Mouse (Mus musculus) limb, embryonic 12.5 days (tissue): ENCODE measurements around the gene Isyna1. TPM values are rescaled to one million over a fixed set of nuclear protein-coding genes. Genes with fewer than 3 reads are reported as not detected.
A peak's percentile ranks its signal among the peaks of the same experiment; 100 is the strongest.
"Not testable (repeated sequence)": the region's sequence is repeated elsewhere in the genome, so short reads cannot be mapped to it uniquely, and the experiment has no call there.

Experiments
- ATAC-seq: fragments of 200-750 bp; cut with Nextera tagmentation; 2 replicates; pipeline ENCODE4 v1.8.0; 2017; ENCODE audit warnings: low read depth, moderate TSS enrichment; ENCODE audit not compliant: insufficient number of reproducible peaks, insufficient read depth, low FRiP score, low TSS enrichment
- H3K27ac ChIP-seq: fragments of 300-500 bp; sonication (generic); 2 replicates; pipeline ENCODE4 v1.5.1; 2016; ENCODE audit warnings: mild to moderate bottlenecking, moderate library complexity
- H3K27me3 ChIP-seq: fragments of 300-500 bp; sonication (generic); 2 replicates; pipeline ENCODE4 v1.6.1; 2016; ENCODE audit warnings: mild to moderate bottlenecking, moderate library complexity
- H3K36me3 ChIP-seq: fragments of 300-500 bp; sonication (generic); 2 replicates; pipeline ENCODE4 v1.6.1; 2016; ENCODE audit warnings: mild to moderate bottlenecking, moderate library complexity
- H3K4me1 ChIP-seq: fragments of 300-500 bp; sonication (generic); replicated peaks from 2 replicates; pipeline ENCODE4 v1.6.1; 2016
- H3K4me2 ChIP-seq: fragments of 300-500 bp; sonication (generic); 2 replicates; pipeline ENCODE4 v1.6.1; 2016; ENCODE audit warnings: mild to moderate bottlenecking, moderate library complexity
- H3K4me3 ChIP-seq: fragments of 300-500 bp; sonication (generic); replicated peaks from 2 replicates; pipeline ENCODE4 v1.5.1; 2016; ENCODE audit warnings: mild to moderate bottlenecking
- H3K9ac ChIP-seq: fragments of 300-500 bp; sonication (generic); replicated peaks from 2 replicates; pipeline ENCODE4 v1.6.1; 2016; ENCODE audit warnings: mild to moderate bottlenecking, moderate library complexity
- H3K9me3 ChIP-seq: fragments of 300-500 bp; sonication (generic); 2 replicates; pipeline ENCODE4 v1.6.1; 2016; ENCODE audit warnings: mild to moderate bottlenecking, moderate library complexity
- WGBS: fragments of 180-500 bp; shearing (Covaris S2); methylation state at CpG from one replicate; pipeline ENCODE4 v1.1.7; 2016; 5-methylcytosine and 5-hydroxymethylcytosine counted together
- polyA plus RNA-seq: library from polyadenylated mRNA; unstranded; fragments of >200 nt; fragmentation: Nextera tagmentation; extraction: Ambion mirVana; gene quantifications from 2 replicates; pipeline ENCODE4 v1.2.1, GENCODE M21; 2016

The Isyna1 gene
- polyA plus RNA-seq, 1 experiment from 2014 or later: 180 TPM

DNA sequence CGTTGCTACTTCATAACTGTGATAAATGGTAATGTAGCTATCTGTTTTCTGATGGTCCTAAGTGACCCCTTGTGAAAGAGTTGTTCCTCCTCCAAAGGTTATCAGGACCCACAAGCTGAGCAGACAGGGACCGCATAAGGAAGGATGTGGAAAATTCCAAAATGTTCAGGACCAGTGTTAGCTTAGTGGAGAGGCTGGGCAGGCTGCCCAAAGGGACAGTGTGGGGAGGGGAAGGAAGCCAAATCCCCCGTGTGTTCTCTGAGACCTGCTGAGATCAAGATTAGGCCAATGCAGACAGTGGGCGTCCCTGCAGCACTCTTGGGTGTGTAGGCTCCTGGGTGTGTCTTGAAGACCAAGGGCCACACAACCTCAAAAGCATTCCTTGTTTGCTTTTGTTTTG, 19.3 kb upstream of the Isyna1 start:
- Histone ChIP-seq H3K27ac (no peak overlapping the region), H3K9me3 (no peaks in the 10 kb centered on the region), H3K27me3 (no peaks in the 10 kb centered on the region), H3K4me3 (no peak overlapping the region), H3K9ac (no peak overlapping the region), H3K36me3 (peaks cover 52% of the 10 kb centered on the region), H3K4me1 (no peaks in the 10 kb centered on the region), H3K4me2 (no peak overlapping the region)
- 88% methylated on average over 4 of the region's 4 CpGs for WGBS
- no peak for ATAC-seq

GRCm38 (mm10) chr8:70577207-70577606, 17.0 kb upstream of the Isyna1 start:
- ATAC-seq: no peak
- Histone ChIP-seq H3K4me2 (no peak overlapping the region), H3K27me3 (no peaks in the 10 kb centered on the region), H3K9me3 (no peaks in the 10 kb centered on the region), H3K36me3 (peaks cover 74% of the 10 kb centered on the region), H3K4me3 (no peak overlapping the region), H3K4me1 (no peaks in the 10 kb centered on the region), H3K9ac (no peak overlapping the region), H3K27ac (no peak overlapping the region)
- 87% methylated on average over 3 of the region's 3 CpGs for WGBS

- no peaks in the 10 kb centered on the region for H3K27me3 ChIP-seq
- no peak overlapping the region for H3K9ac ChIP-seq
- 92% methylated on average over 18 of the region's 18 CpGs for WGBS
- H3K9me3 ChIP-seq: no peaks in the 10 kb centered on the region
- no peak overlapping the region for H3K27ac ChIP-seq
- peaks cover 95% of the 10 kb centered on the region for H3K36me3 ChIP-seq
- H3K4me2 ChIP-seq: no peak overlapping the region
- no peak overlapping the region for H3K4me3 ChIP-seq
- no peaks in the 10 kb centered on the region for H3K4me1 ChIP-seq
- ATAC-seq: no peak
Measured at GRCm38 (mm10) chr8:70583476-70584387, 10.4 kb upstream of the Isyna1 start.

DNA sequence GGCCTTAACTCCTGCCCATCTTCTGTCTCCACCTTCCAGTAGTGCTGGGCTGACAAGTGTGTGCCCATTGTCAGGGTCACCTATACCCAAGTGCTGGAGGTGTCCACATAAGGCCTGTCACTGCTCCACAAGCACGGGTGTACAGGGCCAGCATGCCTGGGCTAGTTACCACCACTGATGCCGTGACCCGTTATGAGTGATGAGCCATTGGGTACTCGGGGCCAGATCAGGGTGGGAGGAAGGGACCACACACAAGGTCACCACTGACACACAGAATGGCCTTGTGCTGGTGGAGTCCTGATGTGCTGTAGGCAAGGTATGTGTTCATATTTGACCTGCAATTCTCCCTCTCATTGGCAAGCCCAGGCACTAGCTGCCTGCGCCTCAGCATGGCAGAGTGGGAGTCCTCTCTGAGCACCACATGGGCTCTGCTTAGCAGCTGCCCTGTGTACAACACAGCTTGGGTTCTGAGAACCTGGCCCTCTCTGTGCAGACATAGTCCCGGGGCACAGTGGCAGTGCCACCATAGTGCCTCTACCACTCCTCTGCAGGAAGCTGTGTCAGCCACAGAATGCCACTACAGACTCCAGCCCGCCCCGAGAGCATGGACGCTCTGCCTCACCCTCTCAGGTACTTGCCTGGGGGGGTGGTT, 9.4 kb upstream of the Isyna1 start:
- Histone ChIP-seq H3K9ac (no peak overlapping the region), H3K4me2 (no peak overlapping the region), H3K9me3 (no peaks in the 10 kb centered on the region), H3K36me3 (peaks cover 98% of the 10 kb centered on the region), H3K4me1 (no peaks in the 10 kb centered on the region), H3K27ac (no peak overlapping the region), H3K4me3 (no peak overlapping the region), H3K27me3 (no peaks in the 10 kb centered on the region)
- no peak for ATAC-seq
- WGBS: 90% methylated on average over 9 of the region's 9 CpGs

GRCm38 (mm10) chr8:70585258-70585652, 8.9 kb upstream of the Isyna1 start:
- no peaks in the 10 kb centered on the region for H3K9me3 ChIP-seq
- no peaks in the 10 kb centered on the region for H3K4me1 ChIP-seq
- H3K36me3 ChIP-seq: peaks cover 98% of the 10 kb centered on the region
- H3K9ac ChIP-seq: no peak overlapping the region
- H3K27ac ChIP-seq: no peak overlapping the region
- no peak overlapping the region for H3K4me2 ChIP-seq
- H3K27me3 ChIP-seq: no peaks in the 10 kb centered on the region
- H3K4me3 ChIP-seq: no peak overlapping the region
- 0 out of 2 replicates have a peak, but pooled peaks have one; percentile 13 for ATAC-seq
- WGBS: 47% methylated on average over 7 of the region's 7 CpGs

GRCm38 (mm10) chr8:70587955-70588354, 6.2 kb upstream of the Isyna1 start:
- H3K4me1 ChIP-seq, H3K27ac ChIP-seq, H3K4me2 ChIP-seq, H3K4me3 ChIP-seq, H3K27me3 ChIP-seq, H3K9me3 ChIP-seq, ATAC-seq, H3K9ac ChIP-seq: not testable (repeated sequence)
- peaks cover 92% of the 10 kb centered on the region for H3K36me3 ChIP-seq
- WGBS: 92% methylated on average over 4 of the region's 4 CpGs

- H3K9ac ChIP-seq: no peak overlapping the region
- H3K27me3 ChIP-seq: no peaks in the 10 kb centered on the region
- no peaks in the 10 kb centered on the region for H3K9me3 ChIP-seq
- 87% methylated on average over 12 of the region's 12 CpGs for WGBS
- no peak for ATAC-seq
- H3K4me3 ChIP-seq: no peak overlapping the region
- H3K27ac ChIP-seq: no peak overlapping the region
- H3K36me3 ChIP-seq: peaks cover 65% of the 10 kb centered on the region
- H3K4me1 ChIP-seq: peaks cover 32% of the 10 kb centered on the region
- no peak overlapping the region for H3K4me2 ChIP-seq
Measured at GRCm38 (mm10) chr8:70591569-70591968, 2.6 kb upstream of the Isyna1 start.

GRCm38 (mm10) chr8:70593173-70593572, 1.0 kb upstream of the Isyna1 start:
- Histone ChIP-seq H3K4me1 (peaks cover 48% of the 10 kb centered on the region), H3K4me3 (peak overlapping the region; percentile 68)
- ATAC-seq: no peak

GRCm38 (mm10) chr8:70594621-70595564, 720 bp downstream of the Isyna1 start:
- H3K4me3 ChIP-seq: peak overlapping the region; percentile 68
- H3K4me1 ChIP-seq: peaks cover 66% of the 10 kb centered on the region
- 10% methylated on average over 81 of the region's 82 CpGs for WGBS
- peak overlapping the region; percentile 75 for H3K9ac ChIP-seq
- no peaks in the 10 kb centered on the region for H3K9me3 ChIP-seq
- H3K36me3 ChIP-seq: peaks cover 54% of the 10 kb centered on the region
- H3K4me2 ChIP-seq: peak overlapping the region; percentile 96
- peak; percentile 17 for ATAC-seq
- peak overlapping the region; percentile 87 for H3K27ac ChIP-seq
- no peaks in the 10 kb centered on the region; the same call in 1 of the 2 replicates for H3K27me3 ChIP-seq

More at GRCm38 (mm10) chr8:70593173-70593572, 1.0 kb upstream of the Isyna1 start:
- no peaks in the 10 kb centered on the region for H3K9me3 ChIP-seq
- WGBS: 55% methylated on average over 8 of the region's 8 CpGs
- peak overlapping the region; percentile 59 for H3K9ac ChIP-seq
- peak overlapping the region; percentile 96 for H3K4me2 ChIP-seq
- peak overlapping the region; percentile 87 for H3K27ac ChIP-seq
- peaks cover 56% of the 10 kb centered on the region for H3K36me3 ChIP-seq
- H3K27me3 ChIP-seq: no peaks in the 10 kb centered on the region; the same call in 1 of the 2 replicates

GRCm38 (mm10) chr8:70595811-70596210, 1.6 kb downstream of the Isyna1 start:
- Histone ChIP-seq H3K36me3 (peaks cover 51% of the 10 kb centered on the region), H3K4me3 (peak overlapping the region; percentile 68; the same call in 1 of the 2 replicates), H3K4me1 (peaks cover 75% of the 10 kb centered on the region), H3K4me2 (peak overlapping the region; percentile 96), H3K27ac (no peak overlapping the region), H3K9ac (no peak overlapping the region), H3K27me3 (no peaks in the 10 kb centered on the region; the same call in 1 of the 2 replicates), H3K9me3 (no peaks in the 10 kb centered on the region)
- no peak for ATAC-seq
- 92% methylated on average over 12 of the region's 12 CpGs for WGBS
